Mouse (Mus musculus): ENCODE measurements around the gene Pitpna.

DNA sequence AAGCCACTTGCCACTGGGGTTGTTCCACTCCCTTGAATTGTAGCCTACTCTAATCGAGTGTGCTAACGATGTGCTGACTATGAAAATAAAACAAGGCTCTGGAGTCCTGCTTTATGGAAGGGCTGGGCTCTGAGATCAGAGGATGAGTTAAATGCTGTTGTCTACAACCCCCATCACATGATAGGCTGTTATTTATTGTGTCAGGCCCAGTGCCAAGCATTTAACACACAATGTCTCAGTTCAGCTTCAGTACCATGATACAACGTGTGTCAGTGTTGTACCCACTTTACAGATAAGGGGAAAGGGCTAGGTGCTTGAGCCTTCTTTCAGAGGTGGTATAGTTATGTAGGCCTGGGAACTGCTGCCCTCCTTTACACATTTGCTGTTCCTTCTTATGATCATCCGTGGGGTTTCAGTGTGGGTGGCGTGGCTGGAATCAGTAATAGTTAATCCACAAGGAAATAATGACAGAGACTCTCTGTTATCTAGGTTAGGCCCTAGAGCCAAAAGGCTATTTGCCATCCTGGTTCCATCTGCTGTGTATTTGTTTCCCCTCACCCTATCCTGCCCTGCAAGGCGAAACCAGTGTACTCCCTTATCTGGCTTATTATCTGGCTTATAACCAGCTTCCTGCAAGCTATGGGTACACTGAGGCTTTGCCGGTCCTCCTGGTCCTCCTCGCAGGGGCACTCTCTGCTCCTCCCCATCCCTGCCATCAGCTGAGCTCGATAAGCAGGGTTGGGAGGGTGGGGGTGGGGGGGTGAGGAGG lies 20.4 kb upstream of the Pitpna start:
- TF ChIP-seq CTCF (IDR thresholded peaks at IDR 0.05; ENCODE audit: extremely low read depth, insufficient read depth, low read length) (no peak), POLR2A (IDR thresholded peaks at IDR 0.05; ENCODE audit: extremely low read depth, insufficient read depth, low read length) (no peak)

Measured in cortical plate, adult 2 months (tissue).